Mouse (Mus musculus): ENCODE measurements around the gene Adamts20.

Adamts20 gene

DNA sequence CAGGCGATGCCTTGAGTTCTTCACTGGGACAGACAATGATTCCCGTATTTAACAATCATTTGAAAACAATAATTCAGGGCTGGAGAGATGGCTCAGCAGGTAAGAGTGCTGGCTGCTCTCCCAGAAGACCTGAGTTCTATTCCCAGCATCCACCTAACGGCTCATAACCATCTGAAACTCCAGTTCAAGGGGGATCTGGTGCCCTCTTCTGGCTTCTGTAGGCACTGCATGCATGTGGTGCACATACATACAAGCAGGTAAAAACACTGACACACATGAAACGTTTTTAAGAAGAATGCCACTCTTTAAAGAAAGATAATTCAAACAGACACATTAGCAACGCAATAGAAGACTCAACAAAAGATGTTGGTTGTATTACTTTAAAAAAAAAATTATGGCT lies 120.9 kb downstream of the Adamts20 start:
- peak; percentile 44 for DNase-seq (ENCODE audit: low read depth, low spot score)

DNA sequence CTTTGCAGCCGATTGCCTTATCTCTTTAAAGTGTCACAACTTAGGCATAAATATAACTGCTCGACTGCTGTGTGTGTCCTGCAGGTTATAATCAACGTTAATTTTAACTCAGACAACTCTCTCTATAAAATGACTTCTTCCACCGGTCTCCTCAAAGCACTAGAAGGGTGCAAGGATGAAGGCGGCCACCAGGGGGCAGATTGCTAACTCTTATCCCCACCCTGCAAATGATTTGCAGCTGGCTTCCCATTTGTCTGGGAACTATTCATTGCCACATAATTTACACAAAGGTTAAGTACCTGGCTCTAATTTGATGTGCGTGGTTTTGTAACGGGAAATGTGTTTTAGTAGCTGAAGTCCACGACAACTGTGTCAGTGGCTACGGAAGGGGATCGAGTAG lies 122.9 kb downstream of the Adamts20 start:
- DNase-seq (ENCODE audit: low read depth, low spot score): peak; percentile 52

DNA sequence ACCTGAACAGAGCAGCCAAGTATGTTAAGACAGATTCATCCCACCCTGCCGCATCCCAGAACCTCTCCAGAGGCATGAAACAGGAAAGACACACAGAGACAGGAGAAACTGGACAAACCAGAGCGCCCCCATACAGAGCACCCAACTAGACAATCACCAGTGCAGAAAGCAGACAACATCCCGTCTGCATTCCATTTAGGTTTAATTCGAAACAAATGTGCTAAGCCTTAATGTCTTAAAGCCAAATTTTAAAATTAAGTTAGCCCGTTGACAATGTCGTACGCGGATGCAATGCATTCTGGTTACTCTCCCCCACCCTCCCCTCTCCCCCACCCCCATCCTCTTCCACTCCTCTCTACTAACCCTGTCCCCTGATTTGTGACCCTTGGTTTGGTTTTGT lies 126.2 kb downstream of the Adamts20 start:
- no peak for DNase-seq (ENCODE audit: low read depth, low spot score)

GRCm38 (mm10) chr15:94334586-94334985 lies 130.6 kb downstream of the Adamts20 start:
- no peak for DNase-seq (ENCODE audit: low read depth, low spot score)

- DNase-seq (ENCODE audit: low read depth, low spot score): no peak
Observed at GRCm38 (mm10) chr15:94326626-94327025, 138.6 kb downstream of the Adamts20 start.

GRCm38 (mm10) chr15:94325509-94326181 lies 139.6 kb downstream of the Adamts20 start:
- no peak for DNase-seq (ENCODE audit: low read depth, low spot score)

- DNase-seq (ENCODE audit: low read depth, low spot score): no peak
Observed at GRCm38 (mm10) chr15:94316171-94316570, 149.0 kb downstream of the Adamts20 start.

- DNase-seq (ENCODE audit: low read depth, low spot score): no peak
Observed at GRCm38 (mm10) chr15:94309689-94310088, 155.5 kb downstream of the Adamts20 start.

DNA sequence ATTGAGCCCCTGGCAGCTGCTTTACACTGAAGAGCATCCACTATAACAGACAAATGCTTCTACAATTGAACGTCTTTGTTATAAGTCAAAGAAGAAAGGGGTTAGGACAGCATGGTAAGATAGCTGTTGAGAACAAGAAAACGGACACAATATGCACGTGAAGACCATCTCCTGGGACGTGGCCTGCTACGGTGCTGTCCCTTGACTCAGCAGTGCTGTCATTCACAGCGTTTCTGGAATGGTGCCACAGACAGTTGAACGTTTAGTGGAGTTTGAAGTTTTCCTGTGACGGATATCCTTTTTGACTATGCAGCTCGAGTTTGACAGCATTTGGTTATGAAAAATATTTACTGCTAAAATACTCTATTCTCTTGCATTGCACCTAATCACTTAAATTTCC lies 157.3 kb downstream of the Adamts20 start:
- no peak for DNase-seq (ENCODE audit: low read depth, low spot score)

DNA sequence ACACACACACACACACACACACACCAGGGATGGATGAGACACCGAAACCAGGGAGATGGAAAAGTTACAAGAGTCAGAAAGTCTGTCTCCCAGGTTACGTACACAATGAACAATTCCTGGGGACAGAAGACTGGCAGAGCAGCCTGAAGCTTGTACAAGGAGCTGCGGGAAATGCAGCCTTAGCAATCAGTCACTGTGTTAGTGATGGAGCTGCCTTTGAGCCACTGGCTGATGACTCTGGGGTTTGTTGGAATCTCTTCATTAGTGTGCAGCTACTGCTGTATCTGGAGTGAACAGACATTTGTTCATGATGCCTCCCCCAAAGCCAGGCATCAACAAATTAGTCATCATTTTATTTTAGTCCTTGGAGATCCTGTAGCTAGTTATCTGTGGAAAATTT lies 162.1 kb downstream of the Adamts20 start:
- DNase-seq (ENCODE audit: low read depth, low spot score): no peak

- DNase-seq (ENCODE audit: low read depth, low spot score): no peak
Observed at GRCm38 (mm10) chr15:94294084-94294483, 171.1 kb downstream of the Adamts20 start.

GRCm38 (mm10) chr15:94288015-94288414 lies 177.2 kb downstream of the Adamts20 start:
- no peak for DNase-seq (ENCODE audit: low read depth, low spot score)

- no peak for DNase-seq (ENCODE audit: low read depth, low spot score)
Observed at GRCm38 (mm10) chr15:94287495-94287894, 177.7 kb downstream of the Adamts20 start.

- no peak for DNase-seq (ENCODE audit: low read depth, low spot score)
Observed at GRCm38 (mm10) chr15:94276418-94276817, 188.8 kb downstream of the Adamts20 start.

GRCm38 (mm10) chr15:94265630-94266029 lies 199.6 kb downstream of the Adamts20 start:
- DNase-seq (ENCODE audit: low read depth, low spot score): peak; percentile 67

DNA sequence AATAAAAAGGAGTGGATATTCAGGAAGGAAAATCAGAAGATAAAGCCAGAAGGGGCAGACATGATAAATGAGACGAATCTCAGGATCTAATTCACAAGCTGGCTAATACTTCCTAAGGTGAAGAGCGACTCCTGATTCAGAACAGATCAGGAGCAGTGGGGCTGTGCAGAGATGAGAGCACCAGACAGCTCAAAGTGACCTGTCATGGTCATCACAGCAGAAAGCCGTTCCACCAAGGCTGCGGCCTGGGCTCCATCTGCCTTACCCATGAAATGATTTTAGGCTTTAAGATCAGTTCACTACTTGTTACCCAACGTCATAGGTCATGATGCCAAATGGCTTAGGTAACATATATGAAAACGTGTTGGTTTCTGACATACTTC lies 200.7 kb downstream of the Adamts20 start:
- DNase-seq (ENCODE audit: low read depth, low spot score): no peak

DNA sequence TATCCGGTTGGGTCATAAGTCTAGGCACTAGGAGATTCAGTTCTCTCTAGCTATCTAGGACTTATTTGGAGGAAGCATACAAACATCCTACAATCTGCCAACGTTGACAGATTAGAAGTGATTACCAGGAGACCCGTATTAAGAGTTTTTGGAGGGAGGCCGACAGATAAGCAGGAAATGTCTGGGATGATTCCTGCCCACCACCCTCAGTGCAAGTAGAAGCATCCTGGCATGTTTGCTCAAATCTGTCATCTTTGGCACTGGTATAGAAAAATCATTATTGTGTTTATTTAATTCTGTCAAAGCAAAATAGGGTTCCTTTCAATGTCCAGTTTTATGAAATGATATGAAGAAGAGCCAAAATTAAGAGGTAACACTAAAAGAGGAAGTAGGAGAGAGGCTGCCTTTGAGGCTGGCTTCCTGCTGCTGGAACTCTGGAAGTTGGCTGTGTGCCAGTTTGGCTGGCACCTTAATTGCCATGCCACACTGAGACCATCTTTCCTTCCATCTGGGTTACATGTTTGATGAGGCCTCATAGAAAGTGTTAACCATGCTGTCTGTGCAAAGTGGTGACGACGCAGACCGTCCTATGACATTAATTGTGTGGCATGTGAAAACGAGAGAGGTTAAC lies 201.2 kb downstream of the Adamts20 start:
- DNase-seq (ENCODE audit: low read depth, low spot score): no peak

DNA sequence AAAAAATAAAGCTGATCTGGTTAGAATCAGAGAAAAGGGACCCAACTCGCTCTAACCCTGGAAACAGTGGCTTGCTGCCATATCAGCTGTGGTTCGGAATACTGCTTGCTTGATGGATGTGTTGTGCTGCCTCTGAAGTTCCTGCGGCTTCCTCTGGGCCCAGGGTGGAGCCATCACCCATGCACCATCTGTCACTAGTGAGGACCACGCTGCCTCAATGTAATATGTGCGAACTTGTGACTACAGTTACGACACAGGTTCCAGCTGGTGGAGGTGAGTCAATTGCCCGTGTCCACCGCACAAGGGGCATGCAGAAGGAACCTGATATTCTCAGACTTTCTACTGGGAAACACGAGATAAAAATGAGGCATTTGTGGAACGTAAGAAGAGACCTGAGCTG lies 202.0 kb downstream of the Adamts20 start:
- no peak for DNase-seq (ENCODE audit: low read depth, low spot score)

GRCm38 (mm10) chr15:94259497-94259896 lies 205.7 kb downstream of the Adamts20 start:
- no peak for DNase-seq (ENCODE audit: low read depth, low spot score)

DNA sequence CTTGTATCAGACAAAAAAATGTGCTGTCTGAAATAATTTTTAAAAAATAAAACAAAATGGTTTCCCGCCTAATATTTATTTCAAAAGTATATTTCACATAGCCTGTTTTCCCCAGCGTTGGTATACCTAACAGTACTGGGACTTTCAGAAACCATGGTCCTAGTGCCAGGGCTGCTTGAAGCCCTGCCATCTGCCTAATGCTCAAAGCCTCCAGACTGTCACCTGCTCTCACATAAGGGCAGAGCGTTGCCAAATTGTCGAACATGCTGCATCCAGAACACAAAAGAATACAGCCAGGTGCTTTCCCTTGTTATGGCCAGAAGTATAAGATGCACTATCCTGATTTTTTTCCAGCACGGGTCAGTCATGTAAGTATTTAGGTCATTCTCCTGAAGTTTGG lies 209.7 kb downstream of the Adamts20 start:
- no peak for DNase-seq (ENCODE audit: low read depth, low spot score)

DNA sequence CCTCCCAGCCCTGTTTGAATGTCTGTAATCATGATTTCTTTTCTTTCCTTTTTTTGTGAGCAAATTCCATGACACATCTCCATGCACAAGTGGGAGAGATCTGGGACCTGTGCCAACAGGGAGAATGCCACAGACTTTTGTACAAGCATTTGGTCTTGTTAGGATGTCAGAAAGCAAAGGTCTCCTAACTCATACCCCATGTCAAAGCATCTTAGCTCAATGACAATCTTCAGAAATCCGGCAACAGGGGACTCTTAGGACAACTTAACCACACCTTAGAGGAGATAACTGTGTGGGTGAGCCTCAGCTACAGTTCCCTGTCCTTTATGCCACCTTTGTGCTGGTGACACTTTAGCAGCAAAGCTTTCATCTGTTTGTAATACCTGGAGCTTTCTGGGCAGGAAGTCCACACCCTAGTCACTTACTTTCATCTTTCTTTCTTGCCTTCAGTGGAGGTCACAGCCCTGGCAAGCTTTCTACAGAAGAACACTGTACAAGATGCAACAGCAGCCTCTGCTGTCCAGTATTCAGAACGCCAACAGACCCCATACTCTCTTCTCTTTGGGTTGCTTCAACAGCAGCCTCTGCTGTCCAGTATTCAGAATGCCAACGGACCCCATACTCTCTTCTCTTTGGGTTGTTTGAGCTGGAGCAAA lies 210.2 kb downstream of the Adamts20 start:
- no peak for DNase-seq (ENCODE audit: low read depth, low spot score)

DNA sequence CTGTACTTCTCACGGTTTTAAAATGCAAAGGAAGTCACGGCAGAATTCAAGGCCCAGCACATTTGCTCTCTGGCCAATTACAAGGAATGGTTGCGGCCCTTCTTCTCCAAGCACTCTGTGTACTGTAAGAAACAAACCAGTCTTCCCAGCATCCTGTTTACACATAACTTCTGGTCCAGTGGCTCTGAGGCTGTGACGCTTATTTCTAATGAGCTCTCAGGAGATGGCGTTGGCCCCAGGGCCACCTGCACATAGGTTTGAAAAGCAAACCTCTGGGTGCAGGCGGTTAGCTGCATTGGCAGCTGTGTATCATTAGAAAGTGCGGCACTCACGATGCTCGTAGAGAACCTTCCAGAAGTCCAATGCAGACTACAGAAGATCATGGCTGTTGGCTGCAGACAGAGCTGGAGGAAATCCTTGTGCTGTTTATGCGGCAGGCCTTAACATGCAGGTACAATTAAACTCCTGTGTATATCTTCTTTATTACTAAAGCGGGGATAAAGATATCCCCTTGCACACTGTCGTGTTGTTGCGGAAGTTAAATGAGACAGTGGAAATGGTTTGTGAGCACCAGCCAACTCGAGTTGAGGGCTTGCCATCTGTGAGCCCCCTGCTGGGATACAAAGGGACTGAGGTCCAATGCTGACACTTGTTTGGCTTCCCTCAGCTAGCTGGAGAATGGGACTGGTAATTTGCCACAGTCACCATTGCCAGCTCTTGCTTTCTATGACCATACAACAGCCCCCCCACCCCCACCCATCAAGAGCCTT lies 210.9 kb downstream of the Adamts20 start:
- no peak for DNase-seq (ENCODE audit: low read depth, low spot score)

All from ES-CJ7 (cell line).